Mouse (Mus musculus): ENCODE measurements around the gene Dglucy.

GRCm38 (mm10) chr12:100740313-100740712, 38.5 kb upstream of the Dglucy start:
- TF ChIP-seq CTCF (IDR thresholded peaks at IDR 0.05; ENCODE audit: insufficient read depth, low read length) = no peak
- no peak for TF ChIP-seq POLR2A (IDR thresholded peaks at IDR 0.05; ENCODE audit: borderline replicate concordance, extremely low read depth, low read depth, low read length)

All from lung, adult 2 months (tissue).